Mouse (Mus musculus) liver, embryonic 14.5 days (tissue): ENCODE measurements at regions not wholly inside any gene's neighbourhood (a gene's known extent, or its start where the extent isn't known, plus 50 kb on each side); places are given as distances from the start of the nearest gene placed in this dataset.

Experiments used
- CTCF ChIP-seq: IDR thresholded peaks from 2 replicates; pipeline ENCODE4 v1.5.1; 2016; ENCODE audit warnings: antibody characterized with exemption, low read depth, control low read depth
- EP300 ChIP-seq: IDR thresholded peaks from 2 replicates; pipeline ENCODE4 v1.6.1; 2016; ENCODE audit warnings: antibody characterized with exemption, low read depth

DNA sequence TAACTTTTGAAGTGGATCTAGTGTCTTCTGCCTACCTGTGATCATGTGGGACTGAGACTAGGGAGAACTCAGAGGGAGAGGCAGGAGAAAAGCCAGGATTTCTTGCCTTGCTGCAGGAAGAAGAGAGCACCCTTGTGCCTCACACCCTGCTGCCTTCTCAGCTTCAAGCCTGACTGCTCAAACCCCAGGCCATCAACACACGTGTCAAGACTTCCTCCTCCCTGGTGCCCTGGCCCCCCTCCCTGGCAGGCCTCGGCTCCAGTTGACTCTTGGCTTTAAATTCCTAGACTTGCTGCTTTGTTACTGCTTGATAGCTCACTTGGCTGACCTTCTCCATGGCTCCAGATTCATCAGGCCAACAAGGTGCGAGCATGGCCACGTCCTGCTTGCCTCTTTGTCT, 250.1 kb upstream of the Mki67 start:
- no peak for TF ChIP-seq CTCF
- TF ChIP-seq EP300 = no peak
